Mouse (Mus musculus) splenic B cell, adult 2 months (primary cell): ENCODE measurements around the gene Bean1.
"Not testable (repeated sequence)": the region's sequence is repeated elsewhere in the genome, so short reads cannot be mapped to it uniquely, and the experiment has no call there.

ENCODE experiments used
- DNase-seq: peaks from one replicate; pipeline ENCODE4 v3.0.0-alpha.2; 2011; ENCODE audit warnings: low read depth, low spot score
- H3K27me3 ChIP-seq: 2 replicates; pipeline ENCODE4 v1.6.1; 2012; ENCODE audit warnings: mild to moderate bottlenecking, low read length, moderate library complexity, mixed read lengths; ENCODE audit not compliant: control insufficient read depth, poor library complexity, insufficient read depth, severe bottlenecking
- H3K36me3 ChIP-seq: 2 replicates; pipeline ENCODE4 v1.6.1; 2012; ENCODE audit warnings: mild to moderate bottlenecking, low read length, moderate library complexity, mixed read lengths; ENCODE audit not compliant: control insufficient read depth, poor library complexity, insufficient read depth, severe bottlenecking

Gene Bean1

GRCm38 (mm10) chr8:104247054-104247907 lies 77.0 kb downstream of the Bean1 start:
- Histone ChIP-seq H3K27me3 (no peaks in the 10 kb centered on the region), H3K36me3 (peaks cover 5% of the 10 kb centered on the region)
- DNase-seq: peak; percentile 97

DNA sequence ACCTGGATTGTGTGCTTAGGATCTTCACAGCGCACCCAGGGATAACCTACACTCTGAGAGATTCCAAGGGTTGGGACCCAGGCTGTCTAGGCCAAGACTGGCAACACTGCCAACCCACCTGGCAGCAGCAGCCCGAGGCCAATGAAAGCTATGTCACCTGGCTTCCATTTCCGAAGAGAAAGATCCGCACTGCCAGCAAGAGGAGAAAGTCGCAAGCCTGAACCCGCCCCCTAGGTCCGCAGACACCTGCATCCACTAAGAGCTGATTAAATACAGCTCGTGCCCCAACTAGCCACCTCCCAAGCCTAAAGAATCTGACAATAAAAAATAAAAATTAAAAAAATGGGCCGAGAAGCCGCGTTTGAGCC lies 77.7 kb downstream of the Bean1 start:
- no peaks in the 10 kb centered on the region for H3K27me3 ChIP-seq
- peak; percentile 65 for DNase-seq
- H3K36me3 ChIP-seq: peaks cover 5% of the 10 kb centered on the region; the same call in 1 of the 2 replicates

DNA sequence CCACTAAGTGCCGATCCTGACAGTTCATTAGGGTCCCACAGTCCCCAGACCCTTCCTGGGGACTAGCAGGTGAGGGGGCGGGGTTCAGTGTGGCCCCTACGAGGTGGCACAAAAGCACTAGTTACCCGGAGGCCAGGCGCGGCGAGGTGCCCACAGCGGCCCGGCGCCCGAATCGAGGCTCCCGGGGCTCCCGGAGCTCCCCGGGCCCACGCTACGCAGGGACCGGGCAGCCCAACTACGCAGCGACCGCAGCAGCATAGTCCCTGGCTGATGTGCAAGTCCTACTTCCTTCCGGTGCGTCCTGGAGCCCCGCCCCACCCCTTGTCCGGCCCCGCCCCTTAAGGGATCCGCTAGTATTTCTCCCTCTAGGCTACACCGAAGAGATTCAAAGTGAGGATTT lies 78.0 kb downstream of the Bean1 start, which contains the start of gene Tk2:
Gene Tk2, minus strand, starts transcription at position 283 of the 400 bp plus-strand sequence.
- Histone ChIP-seq H3K27me3 (no peaks in the 10 kb centered on the region), H3K36me3 (0 out of 2 replicates have a peak, but pooled peaks cover 2% of the 10 kb centered on the region)
- peak; percentile 90 for DNase-seq

- no peak for DNase-seq
- Histone ChIP-seq H3K27me3 (no peaks in the 10 kb centered on the region), H3K36me3 (0 out of 2 replicates have a peak, but pooled peaks cover 2% of the 10 kb centered on the region)
Measured at GRCm38 (mm10) chr8:104249442-104249996, 79.3 kb downstream of the Bean1 start.

- no peaks in the 10 kb centered on the region for H3K27me3 ChIP-seq
Measured at GRCm38 (mm10) chr8:104250439-104251367, 80.5 kb downstream of the Bean1 start, which contains the start of gene Cklf. Gene Cklf (plus strand): TSS chr8:104250861.

GRCm38 (mm10) chr8:104251461-104251860 lies 81.2 kb downstream of the Bean1 start:
- Histone ChIP-seq H3K36me3 (no peaks in the 10 kb centered on the region), H3K27me3 (no peaks in the 10 kb centered on the region)
- DNase-seq: no peak

More at GRCm38 (mm10) chr8:104250439-104251367, 80.5 kb downstream of the Bean1 start, which contains the start of gene Cklf:
- no peaks in the 10 kb centered on the region for H3K36me3 ChIP-seq
- DNase-seq: peak; percentile 95

GRCm38 (mm10) chr8:104253016-104253415 lies 82.8 kb downstream of the Bean1 start:
- Histone ChIP-seq H3K36me3 (peaks cover 8% of the 10 kb centered on the region), H3K27me3 (no peaks in the 10 kb centered on the region)
- DNase-seq: peak; percentile 82

- H3K36me3 ChIP-seq: peaks cover 20% of the 10 kb centered on the region
- DNase-seq, H3K27me3 ChIP-seq: not testable (repeated sequence)
Measured at GRCm38 (mm10) chr8:104261802-104262201, 91.6 kb downstream of the Bean1 start.

GRCm38 (mm10) chr8:104264271-104264935 lies 94.2 kb downstream of the Bean1 start:
- not testable (repeated sequence) for H3K27me3 ChIP-seq, DNase-seq, H3K36me3 ChIP-seq

DNA sequence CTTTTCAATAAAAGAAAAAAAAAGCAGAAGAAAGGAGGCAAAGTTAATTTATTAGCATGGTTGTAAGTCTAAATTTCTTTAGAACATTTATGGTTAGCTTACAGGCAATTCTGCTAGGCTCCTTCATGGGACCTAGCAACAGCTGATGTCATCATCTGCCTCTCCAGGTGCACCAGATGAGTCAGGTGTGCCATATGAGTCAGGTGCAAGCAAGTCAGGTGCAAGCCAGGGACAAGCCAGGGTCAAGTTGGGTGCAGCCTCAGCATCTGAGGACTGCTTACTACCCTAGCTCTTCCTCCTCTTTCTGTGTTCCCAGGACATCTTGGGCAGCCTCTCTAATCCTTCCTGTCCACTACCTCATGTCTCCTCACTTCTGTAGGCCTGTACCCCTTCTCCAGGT lies 98.1 kb downstream of the Bean1 start:
- H3K27me3 ChIP-seq: no peaks in the 10 kb centered on the region
- DNase-seq: no peak
- peaks cover 1% of the 10 kb centered on the region for H3K36me3 ChIP-seq
